Mouse (Mus musculus): ENCODE results near the gene Gm42421. TPM values are rescaled to one million over a fixed set of nuclear protein-coding genes. Genes with fewer than 3 reads are reported as not detected.

The Gm42421 gene
- polyA plus RNA-seq, 1 experiment from 2014 or later, result 0.69 TPM

DNA sequence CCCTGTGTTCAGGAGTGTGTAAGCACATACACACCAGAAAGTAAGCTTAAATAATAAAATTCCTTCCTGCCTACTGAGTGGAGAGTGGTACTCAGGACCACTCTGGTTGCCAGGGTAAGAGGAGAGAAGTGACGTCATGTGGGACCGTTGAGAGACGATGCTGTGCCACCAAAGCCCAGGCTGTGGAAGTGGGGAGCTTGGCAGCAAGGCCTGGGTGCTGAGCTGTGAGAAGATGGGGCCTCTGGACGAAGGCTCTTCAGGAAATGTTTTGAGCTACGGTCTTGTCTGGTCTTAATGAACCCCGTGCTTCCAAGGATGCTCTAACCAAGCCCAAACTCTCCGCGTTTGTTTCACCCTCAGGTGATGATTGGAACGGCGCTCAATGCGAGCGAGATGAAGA lies 2.7 kb downstream of the Gm42421 start:
- WGBS, result 95% methylated on average over 12 of the region's 12 CpGs
- ATAC-seq (ENCODE audit: insufficient number of reproducible peaks, low FRiP score, low TSS enrichment, low read depth) (no peak), DNase-seq (ENCODE audit: low spot score) (no peak)
- Histone ChIP-seq H3K4me3 (ENCODE audit: low read depth, low read length) (no peak overlapping the region), H3K27me3 (ENCODE audit: control insufficient read depth, insufficient read depth, low read length) (no peaks in the 10 kb centered on the region), H3K9ac (ENCODE audit: low read length) (no peak overlapping the region), H3K4me2 (ENCODE audit: low read depth, severe bottlenecking) (no peak overlapping the region), H3K4me1 (ENCODE audit: control insufficient read depth, insufficient read depth, low read length) (no peaks in the 10 kb centered on the region), H3K36me3 (ENCODE audit: control insufficient read depth, insufficient read depth, low read length) (peaks cover 16% of the 10 kb centered on the region), H3K27ac (replicated peaks; ENCODE audit: low read depth, low read length) (no peak overlapping the region), H3K9me3 (ENCODE audit: control insufficient read depth, low read length) (no peaks in the 10 kb centered on the region)

DNA sequence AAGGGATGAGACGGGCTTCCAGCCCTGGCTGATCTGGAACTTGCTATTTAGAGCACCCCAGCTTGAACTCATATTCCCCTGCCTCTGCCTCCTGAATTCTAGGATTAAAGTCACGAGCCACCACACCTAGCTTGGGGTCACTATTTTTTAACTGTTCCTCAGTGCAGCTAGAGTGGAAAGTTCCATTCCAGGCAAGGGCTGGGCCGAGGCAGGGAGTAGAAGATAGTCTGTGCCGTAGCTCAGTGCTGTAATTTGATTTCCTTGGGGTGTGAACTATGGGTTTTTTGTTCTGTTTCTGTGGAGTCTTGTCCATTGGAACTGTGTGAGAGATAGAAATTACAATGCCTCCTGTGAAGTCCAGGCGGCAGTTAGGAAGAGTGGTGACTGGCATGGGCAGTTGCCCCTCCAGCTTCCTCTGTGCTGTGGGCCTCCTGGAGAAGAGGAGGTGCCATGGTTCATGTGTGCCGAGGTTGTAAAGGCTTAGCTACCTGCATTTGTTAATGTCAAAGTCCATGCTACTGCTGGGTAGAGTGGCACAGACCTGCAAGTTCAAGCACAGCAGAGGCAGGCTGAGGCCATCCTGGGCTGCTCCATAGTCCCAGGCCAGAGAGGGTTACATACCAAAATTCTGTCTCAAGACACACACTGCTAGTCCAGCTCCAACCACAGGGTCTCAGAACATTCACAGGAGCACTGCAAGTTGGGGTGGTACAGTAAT lies 4.0 kb downstream of the Gm42421 start:
- no peak for DNase-seq (ENCODE audit: low spot score)
- Histone ChIP-seq H3K4me1 (ENCODE audit: control insufficient read depth, insufficient read depth, low read length) (no peaks in the 10 kb centered on the region), H3K9me3 (ENCODE audit: control insufficient read depth, low read length) (no peaks in the 10 kb centered on the region), H3K4me3 (ENCODE audit: low read depth, low read length) (no peak overlapping the region), H3K27me3 (ENCODE audit: control insufficient read depth, insufficient read depth, low read length) (no peaks in the 10 kb centered on the region), H3K27ac (replicated peaks; ENCODE audit: low read depth, low read length) (no peak overlapping the region), H3K9ac (ENCODE audit: low read length) (no peak overlapping the region), H3K36me3 (ENCODE audit: control insufficient read depth, insufficient read depth, low read length) (peaks cover 16% of the 10 kb centered on the region), H3K4me2 (ENCODE audit: low read depth, severe bottlenecking) (no peak overlapping the region)
- ATAC-seq (ENCODE audit: insufficient number of reproducible peaks, low FRiP score, low TSS enrichment, low read depth), result no peak
- 86% methylated on average over 6 of the region's 6 CpGs for WGBS

DNA sequence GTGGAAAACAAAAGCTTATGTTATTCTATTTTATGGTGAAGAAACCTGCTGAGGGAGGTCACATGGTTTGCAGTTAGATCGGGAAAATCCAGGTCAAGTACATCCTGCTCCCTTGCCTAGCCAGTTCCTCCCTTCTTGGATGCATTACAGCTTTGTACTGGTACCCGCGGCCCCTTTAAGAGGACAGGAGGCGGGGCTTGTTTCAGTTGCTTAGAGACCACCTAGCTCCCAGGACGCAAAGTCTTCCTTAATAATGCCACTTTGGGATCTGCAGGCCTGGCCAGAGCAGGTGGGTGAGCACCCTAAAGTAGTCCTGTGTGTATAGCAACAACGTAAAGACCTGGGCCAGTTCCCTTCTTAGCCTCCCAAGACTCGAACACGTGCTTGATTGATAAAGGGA lies 4.9 kb downstream of the Gm42421 start, which contains the start of gene Rsph10b:
Rsph10b (plus strand) TSS at position 205 of the 400 bp plus-strand sequence.
- no peaks in the 10 kb centered on the region for H3K4me1 ChIP-seq (ENCODE audit: control insufficient read depth, insufficient read depth, low read length)
- no peak within 1 kb of the TSS for H3K4me2 ChIP-seq (ENCODE audit: low read depth, severe bottlenecking)
- H3K9me3 ChIP-seq (ENCODE audit: control insufficient read depth, low read length), result no peaks in the 10 kb centered on the region
- H3K27me3 ChIP-seq (ENCODE audit: control insufficient read depth, insufficient read depth, low read length), result no peaks in the 10 kb centered on the region
- no peak within 1 kb of the TSS for H3K27ac ChIP-seq (replicated peaks; ENCODE audit: low read depth, low read length)
- DNase-seq (ENCODE audit: low spot score) (no peak), ATAC-seq (ENCODE audit: insufficient number of reproducible peaks, low FRiP score, low TSS enrichment, low read depth) (no peak)
- 22% methylated on average over 8 of the region's 8 CpGs for WGBS
- H3K9ac ChIP-seq (ENCODE audit: low read length), result no peak within 1 kb of the TSS
- no peak within 1 kb of the TSS for H3K4me3 ChIP-seq (ENCODE audit: low read depth, low read length)
- H3K36me3 ChIP-seq (ENCODE audit: control insufficient read depth, insufficient read depth, low read length), result peaks cover 16% of the 10 kb centered on the region

DNA sequence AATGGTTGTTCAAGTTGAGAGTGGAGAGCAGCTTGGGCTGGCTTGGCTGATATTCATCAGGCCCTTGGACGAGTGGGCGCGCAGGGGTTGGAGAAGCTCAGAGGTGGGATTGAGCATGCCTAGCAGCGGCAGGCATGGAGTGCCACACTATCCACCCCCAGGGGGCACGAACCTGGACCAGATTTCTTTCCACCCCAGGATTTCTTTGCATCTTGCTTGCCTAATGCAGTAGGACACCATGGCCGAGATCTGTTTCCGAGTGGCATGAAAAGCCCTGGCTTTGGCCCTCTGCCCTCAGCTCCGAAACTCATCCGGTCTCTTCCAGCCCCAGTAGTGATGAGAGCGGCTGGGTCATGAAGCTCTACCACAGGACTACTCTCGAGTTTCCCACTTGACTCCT lies 5.4 kb downstream of the Gm42421 start:
- Histone ChIP-seq H3K36me3 (ENCODE audit: control insufficient read depth, insufficient read depth, low read length) (peaks cover 14% of the 10 kb centered on the region), H3K27ac (replicated peaks; ENCODE audit: low read depth, low read length) (no peak overlapping the region), H3K9ac (ENCODE audit: low read length) (no peak overlapping the region), H3K27me3 (ENCODE audit: control insufficient read depth, insufficient read depth, low read length) (no peaks in the 10 kb centered on the region), H3K9me3 (ENCODE audit: control insufficient read depth, low read length) (no peaks in the 10 kb centered on the region), H3K4me3 (ENCODE audit: low read depth, low read length) (no peak overlapping the region), H3K4me2 (ENCODE audit: low read depth, severe bottlenecking) (no peak overlapping the region), H3K4me1 (ENCODE audit: control insufficient read depth, insufficient read depth, low read length) (no peaks in the 10 kb centered on the region)
- WGBS, result 89% methylated on average over 11 of the region's 11 CpGs
- DNase-seq (ENCODE audit: low spot score), result no peak
- ATAC-seq (ENCODE audit: insufficient number of reproducible peaks, low FRiP score, low TSS enrichment, low read depth), result no peak

DNA sequence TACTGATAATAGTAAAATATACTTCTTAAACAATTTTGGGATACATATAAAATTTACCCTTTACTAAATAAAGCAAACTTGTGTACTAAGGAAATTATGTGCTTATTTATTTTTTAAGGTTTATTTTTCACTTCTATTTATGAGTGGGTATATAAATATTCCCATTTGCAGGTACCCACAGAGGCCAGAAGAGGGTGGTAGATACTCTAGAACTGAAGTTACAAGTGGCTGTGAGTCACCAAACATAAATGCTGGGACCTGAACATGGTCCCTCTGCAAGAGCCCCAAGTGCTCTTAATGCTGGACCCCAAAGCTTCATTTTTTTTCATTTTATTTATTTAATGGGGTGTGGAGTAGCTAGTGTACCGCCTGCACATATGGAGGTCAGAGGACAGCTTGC lies 5.9 kb downstream of the Gm42421 start:
- H3K4me3 ChIP-seq (ENCODE audit: low read depth, low read length), result no peak overlapping the region
- ATAC-seq (ENCODE audit: insufficient number of reproducible peaks, low FRiP score, low TSS enrichment, low read depth), result no peak
- DNase-seq (ENCODE audit: low spot score), result no peak
- WGBS, result 97% methylated on average over 1 of the region's 1 CpGs
- H3K27me3 ChIP-seq (ENCODE audit: control insufficient read depth, insufficient read depth, low read length), result no peaks in the 10 kb centered on the region
- no peaks in the 10 kb centered on the region for H3K4me1 ChIP-seq (ENCODE audit: control insufficient read depth, insufficient read depth, low read length)
- H3K27ac ChIP-seq (replicated peaks; ENCODE audit: low read depth, low read length), result no peak overlapping the region
- no peak overlapping the region for H3K4me2 ChIP-seq (ENCODE audit: low read depth, severe bottlenecking)
- no peak overlapping the region for H3K9ac ChIP-seq (ENCODE audit: low read length)
- no peaks in the 10 kb centered on the region for H3K9me3 ChIP-seq (ENCODE audit: control insufficient read depth, low read length)
- H3K36me3 ChIP-seq (ENCODE audit: control insufficient read depth, insufficient read depth, low read length), result peaks cover 12% of the 10 kb centered on the region

DNA sequence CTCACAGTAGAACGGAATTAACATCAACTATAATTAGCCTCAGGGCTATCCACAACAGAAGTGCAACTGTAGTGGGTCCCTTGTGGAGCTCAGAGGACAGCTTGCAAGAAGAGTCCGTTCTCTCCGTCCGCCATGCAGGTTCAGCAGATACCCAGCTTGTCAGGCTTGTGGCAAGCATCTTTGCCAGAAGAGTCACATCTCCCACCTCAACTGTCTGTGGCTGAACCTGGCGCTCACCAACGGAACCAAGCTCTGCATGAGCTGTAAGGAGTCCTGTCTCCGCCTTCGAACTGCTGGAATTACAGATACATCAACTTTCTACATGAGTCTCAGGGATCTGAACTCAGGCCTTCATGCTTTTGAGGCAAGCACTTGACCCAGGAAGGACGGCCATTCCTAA lies 8.2 kb downstream of the Gm42421 start:
- no peak for DNase-seq (ENCODE audit: low spot score)
- Histone ChIP-seq H3K9ac (ENCODE audit: low read length) (no peak overlapping the region), H3K9me3 (ENCODE audit: control insufficient read depth, low read length) (no peaks in the 10 kb centered on the region), H3K27me3 (ENCODE audit: control insufficient read depth, insufficient read depth, low read length) (no peaks in the 10 kb centered on the region), H3K4me3 (ENCODE audit: low read depth, low read length) (no peak overlapping the region), H3K27ac (replicated peaks; ENCODE audit: low read depth, low read length) (no peak overlapping the region), H3K4me2 (ENCODE audit: low read depth, severe bottlenecking) (no peak overlapping the region), H3K4me1 (ENCODE audit: control insufficient read depth, insufficient read depth, low read length) (no peaks in the 10 kb centered on the region), H3K36me3 (ENCODE audit: control insufficient read depth, insufficient read depth, low read length) (no peaks in the 10 kb centered on the region; the same call in 1 of the 2 replicates)
- ATAC-seq (ENCODE audit: insufficient number of reproducible peaks, low FRiP score, low TSS enrichment, low read depth), result no peak
- WGBS, result 93% methylated on average over 9 of the region's 9 CpGs

DNA sequence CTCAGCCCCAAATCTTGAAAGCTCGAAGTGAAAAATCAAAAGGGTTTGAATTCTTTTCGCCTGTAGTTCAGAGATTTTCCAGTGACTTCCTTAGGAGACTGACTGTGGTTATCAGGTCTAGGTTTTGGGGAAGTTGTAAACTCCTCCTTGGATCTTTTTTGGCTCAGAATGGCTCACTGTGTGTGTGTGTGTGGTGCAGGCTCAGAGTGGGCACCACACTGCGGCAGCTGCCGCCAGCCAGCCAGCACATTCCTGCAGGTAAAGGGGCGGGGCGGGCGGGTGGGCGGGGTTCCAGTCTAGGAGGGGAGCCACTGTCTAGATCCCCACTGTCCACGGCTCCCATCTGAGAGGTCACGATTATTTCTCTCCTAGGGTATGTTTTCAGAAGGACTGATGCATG lies 13.6 kb downstream of the Gm42421 start:
- Histone ChIP-seq H3K9ac (ENCODE audit: low read length) (no peak overlapping the region), H3K4me3 (ENCODE audit: low read depth, low read length) (no peak overlapping the region), H3K27me3 (ENCODE audit: control insufficient read depth, insufficient read depth, low read length) (no peaks in the 10 kb centered on the region), H3K27ac (replicated peaks; ENCODE audit: low read depth, low read length) (no peak overlapping the region), H3K36me3 (ENCODE audit: control insufficient read depth, insufficient read depth, low read length) (no peaks in the 10 kb centered on the region), H3K4me2 (ENCODE audit: low read depth, severe bottlenecking) (no peak overlapping the region), H3K4me1 (ENCODE audit: control insufficient read depth, insufficient read depth, low read length) (no peaks in the 10 kb centered on the region), H3K9me3 (ENCODE audit: control insufficient read depth, low read length) (no peaks in the 10 kb centered on the region)
- ATAC-seq (ENCODE audit: insufficient number of reproducible peaks, low FRiP score, low TSS enrichment, low read depth) (no peak), DNase-seq (ENCODE audit: low spot score) (no peak)
- 20% methylated on average over 10 of the region's 10 CpGs for WGBS

DNA sequence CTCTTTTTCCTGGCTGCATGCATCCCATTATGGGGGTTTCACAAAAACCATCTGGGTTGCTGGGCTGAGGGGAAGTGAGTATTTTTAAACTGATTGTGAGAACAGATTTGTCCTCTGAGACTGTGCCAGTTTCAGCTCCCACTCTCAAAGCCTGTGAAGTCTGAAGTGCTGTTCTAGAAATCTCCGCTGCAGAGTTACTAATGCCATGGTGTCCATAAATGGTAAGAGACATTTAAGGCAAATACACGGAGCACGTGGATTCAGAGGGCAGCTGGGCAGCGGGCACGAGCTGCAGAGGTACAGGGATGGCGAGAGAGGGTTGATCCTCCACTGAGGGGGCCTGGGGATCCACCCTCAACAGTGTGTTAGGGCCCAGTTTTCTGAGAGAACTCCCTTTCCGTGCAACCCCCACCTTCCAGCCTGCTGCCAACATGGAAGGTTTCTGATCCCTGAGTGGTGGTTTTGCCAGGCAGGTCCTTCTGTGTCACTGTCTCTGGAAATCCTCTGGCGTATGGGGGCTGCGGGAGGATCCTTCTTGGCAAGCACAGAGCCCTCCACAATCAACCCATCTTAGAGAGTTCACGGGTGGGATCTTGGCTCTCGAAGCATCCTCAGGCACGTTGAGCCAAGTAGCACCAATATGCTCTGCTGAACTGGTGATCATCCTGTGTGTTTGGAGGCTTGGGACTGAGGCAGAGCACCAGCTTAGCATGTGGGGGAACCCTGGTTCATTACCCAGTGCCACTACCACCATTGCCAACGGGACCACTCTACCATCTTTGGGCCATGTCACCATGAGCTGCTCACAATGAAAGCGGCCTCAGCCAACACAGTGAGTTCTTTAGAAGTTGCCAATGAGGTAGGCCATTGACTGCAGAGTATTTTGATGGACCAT lies 15.5 kb downstream of the Gm42421 start:
- H3K4me2 ChIP-seq (ENCODE audit: low read depth, severe bottlenecking), result no peak overlapping the region
- H3K27ac ChIP-seq (replicated peaks; ENCODE audit: low read depth, low read length), result no peak overlapping the region
- WGBS, result 85% methylated on average over 14 of the region's 14 CpGs
- no peaks in the 10 kb centered on the region for H3K36me3 ChIP-seq (ENCODE audit: control insufficient read depth, insufficient read depth, low read length)
- H3K4me3 ChIP-seq (ENCODE audit: low read depth, low read length), result no peak overlapping the region
- H3K27me3 ChIP-seq (ENCODE audit: control insufficient read depth, insufficient read depth, low read length), result no peaks in the 10 kb centered on the region
- H3K9me3 ChIP-seq (ENCODE audit: control insufficient read depth, low read length), result no peaks in the 10 kb centered on the region
- DNase-seq (ENCODE audit: low spot score) (no peak), ATAC-seq (ENCODE audit: insufficient number of reproducible peaks, low FRiP score, low TSS enrichment, low read depth) (no peak)
- no peaks in the 10 kb centered on the region for H3K4me1 ChIP-seq (ENCODE audit: control insufficient read depth, insufficient read depth, low read length)
- H3K9ac ChIP-seq (ENCODE audit: low read length), result no peak overlapping the region

Data from limb, embryonic 11.5 days (tissue).